Mouse (Mus musculus) limb, embryonic 12.5 days (tissue): ENCODE measurements around the gene Mlycd. TPM values are rescaled to one million over a fixed set of nuclear protein-coding genes. Genes with fewer than 3 reads are reported as not detected.
A peak's percentile ranks its signal among the peaks of the same experiment; 100 is the strongest.

Experiments used
- ATAC-seq: fragments of 200-750 bp; cut with Nextera tagmentation; 2 replicates; pipeline ENCODE4 v1.8.0; 2017; ENCODE audit warnings: low read depth, moderate TSS enrichment; ENCODE audit not compliant: insufficient number of reproducible peaks, insufficient read depth, low FRiP score, low TSS enrichment
- H3K27ac ChIP-seq: fragments of 300-500 bp; sonication (generic); 2 replicates; pipeline ENCODE4 v1.5.1; 2016; ENCODE audit warnings: mild to moderate bottlenecking, moderate library complexity
- H3K27me3 ChIP-seq: fragments of 300-500 bp; sonication (generic); 2 replicates; pipeline ENCODE4 v1.6.1; 2016; ENCODE audit warnings: mild to moderate bottlenecking, moderate library complexity
- H3K36me3 ChIP-seq: fragments of 300-500 bp; sonication (generic); 2 replicates; pipeline ENCODE4 v1.6.1; 2016; ENCODE audit warnings: mild to moderate bottlenecking, moderate library complexity
- H3K4me1 ChIP-seq: fragments of 300-500 bp; sonication (generic); replicated peaks from 2 replicates; pipeline ENCODE4 v1.6.1; 2016
- H3K4me2 ChIP-seq: fragments of 300-500 bp; sonication (generic); 2 replicates; pipeline ENCODE4 v1.6.1; 2016; ENCODE audit warnings: mild to moderate bottlenecking, moderate library complexity
- H3K4me3 ChIP-seq: fragments of 300-500 bp; sonication (generic); replicated peaks from 2 replicates; pipeline ENCODE4 v1.5.1; 2016; ENCODE audit warnings: mild to moderate bottlenecking
- H3K9ac ChIP-seq: fragments of 300-500 bp; sonication (generic); replicated peaks from 2 replicates; pipeline ENCODE4 v1.6.1; 2016; ENCODE audit warnings: mild to moderate bottlenecking, moderate library complexity
- H3K9me3 ChIP-seq: fragments of 300-500 bp; sonication (generic); 2 replicates; pipeline ENCODE4 v1.6.1; 2016; ENCODE audit warnings: mild to moderate bottlenecking, moderate library complexity
- WGBS: fragments of 180-500 bp; shearing (Covaris S2); methylation state at CpG from one replicate; pipeline ENCODE4 v1.1.7; 2016; 5-methylcytosine and 5-hydroxymethylcytosine counted together
- polyA plus RNA-seq: library from polyadenylated mRNA; unstranded; fragments of >200 nt; fragmentation: Nextera tagmentation; extraction: Ambion mirVana; gene quantifications from 2 replicates; pipeline ENCODE4 v1.2.1, GENCODE M21; 2016

Mlycd gene
- polyA plus RNA-seq, 1 experiment from 2014 or later, result 10.5 TPM

DNA sequence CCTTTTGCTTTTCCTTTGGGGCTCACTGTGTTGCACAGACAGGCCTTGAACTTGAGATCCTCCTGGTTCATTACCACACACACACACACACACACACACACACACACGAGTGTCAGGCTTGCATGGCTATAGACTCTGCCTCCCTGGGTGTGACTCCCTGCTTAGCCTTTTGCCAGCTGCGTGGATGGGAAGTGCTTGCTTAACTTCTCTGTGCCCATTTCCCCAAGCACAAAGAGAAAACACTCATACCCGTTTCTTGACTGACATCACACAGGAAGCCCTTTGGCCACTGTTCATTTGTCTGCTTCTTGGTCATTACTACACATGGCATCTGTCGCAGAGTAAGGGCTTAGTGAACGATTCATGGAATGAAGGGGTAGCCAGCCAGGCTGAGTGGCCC is 47.3 kb downstream of the Mlycd start:
- no peak overlapping the region for H3K4me3 ChIP-seq
- no peaks in the 10 kb centered on the region for H3K9me3 ChIP-seq
- 69% methylated on average over 5 of the region's 5 CpGs for WGBS
- H3K27ac ChIP-seq, result no peak overlapping the region
- peaks cover 20% of the 10 kb centered on the region for H3K4me1 ChIP-seq
- H3K27me3 ChIP-seq, result peaks cover 23% of the 10 kb centered on the region
- no peak overlapping the region for H3K9ac ChIP-seq
- no peaks in the 10 kb centered on the region for H3K36me3 ChIP-seq
- no peak for ATAC-seq
- H3K4me2 ChIP-seq, result no peak overlapping the region

DNA sequence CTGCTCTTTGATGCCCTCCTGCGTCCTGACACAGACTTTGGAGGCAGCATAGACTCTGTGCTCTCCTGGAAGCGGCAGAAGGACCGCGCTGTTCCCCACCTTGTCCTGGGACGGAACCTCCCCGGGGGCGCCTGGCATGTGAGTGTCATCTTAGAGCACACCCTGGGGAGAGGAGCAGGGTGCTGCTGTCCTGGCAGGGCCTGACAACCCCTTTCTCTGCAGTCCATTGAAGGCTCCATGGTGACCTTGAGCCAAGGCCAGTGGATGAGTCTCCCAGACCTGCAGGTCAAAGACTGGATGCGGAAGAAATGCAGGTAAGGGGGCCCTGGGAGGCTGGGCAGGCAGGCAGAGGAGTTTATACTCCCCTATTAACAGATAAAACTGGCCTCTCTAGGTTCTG is 48.3 kb downstream of the Mlycd start:
- Histone ChIP-seq H3K27me3 (peaks cover 33% of the 10 kb centered on the region), H3K4me2 (no peak overlapping the region), H3K4me1 (peaks cover 17% of the 10 kb centered on the region), H3K4me3 (no peak overlapping the region), H3K9me3 (no peaks in the 10 kb centered on the region), H3K27ac (no peak overlapping the region), H3K9ac (no peak overlapping the region), H3K36me3 (no peaks in the 10 kb centered on the region)
- ATAC-seq, result no peak
- WGBS, result 97% methylated on average over 8 of the region's 8 CpGs

DNA sequence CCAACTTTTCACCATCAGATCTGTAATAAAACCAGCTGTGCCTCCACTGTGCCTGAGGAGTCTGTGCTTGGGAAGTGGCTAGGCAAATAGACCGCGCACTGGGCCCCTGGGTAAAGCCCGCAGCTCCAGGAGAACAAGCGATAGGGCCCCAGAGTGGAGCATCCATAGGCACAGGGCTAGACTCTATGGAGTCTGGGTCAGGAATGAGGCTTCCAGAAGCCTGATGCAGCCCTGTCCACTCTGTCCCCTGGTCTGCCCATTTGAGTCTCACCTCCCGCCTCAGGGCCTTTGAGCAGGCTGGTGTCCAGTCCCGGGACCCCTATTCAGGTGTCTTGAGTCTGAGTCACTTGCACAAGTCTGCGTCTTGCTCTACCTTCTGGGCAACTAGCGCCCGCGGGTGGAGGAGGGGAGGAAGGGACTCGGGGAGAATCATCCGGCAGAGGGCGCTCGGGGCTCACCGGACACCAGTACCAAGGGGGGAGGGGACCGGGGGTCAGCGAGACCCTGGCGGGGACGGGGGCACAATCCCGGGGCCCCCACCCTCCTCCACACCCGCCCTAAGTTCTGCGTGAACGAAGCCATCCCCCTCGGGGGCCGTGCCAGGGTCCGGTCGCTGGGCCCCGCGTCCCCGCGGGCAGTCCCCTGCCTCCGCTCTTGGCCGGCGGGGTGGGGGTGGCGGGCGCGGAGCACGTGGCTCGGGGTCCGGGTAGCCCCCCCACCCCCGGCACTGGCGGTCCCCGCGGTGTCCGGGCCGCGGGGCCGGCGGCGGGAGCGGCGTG is 51.7 kb downstream of the Mlycd start, which contains the start of gene Necab2:
Gene Necab2, plus strand, starts transcription at position 509 of the 779 bp plus-strand sequence.
- Histone ChIP-seq H3K4me2 (peak within 1 kb of the TSS; percentile 92), H3K4me3 (peak within 1 kb of the TSS; percentile 71), H3K27ac (no peak within 1 kb of the TSS), H3K4me1 (peaks cover 4% of the 10 kb centered on the region; the same call in 1 of the 2 replicates), H3K27me3 (peaks cover 55% of the 10 kb centered on the region), H3K9me3 (no peaks in the 10 kb centered on the region), H3K9ac (peak within 1 kb of the TSS; percentile 70), H3K36me3 (no peaks in the 10 kb centered on the region)
- WGBS, result 2% methylated on average over 35 of the region's 52 CpGs
- peak; percentile 43; the same call in 1 of the 2 replicates for ATAC-seq

DNA sequence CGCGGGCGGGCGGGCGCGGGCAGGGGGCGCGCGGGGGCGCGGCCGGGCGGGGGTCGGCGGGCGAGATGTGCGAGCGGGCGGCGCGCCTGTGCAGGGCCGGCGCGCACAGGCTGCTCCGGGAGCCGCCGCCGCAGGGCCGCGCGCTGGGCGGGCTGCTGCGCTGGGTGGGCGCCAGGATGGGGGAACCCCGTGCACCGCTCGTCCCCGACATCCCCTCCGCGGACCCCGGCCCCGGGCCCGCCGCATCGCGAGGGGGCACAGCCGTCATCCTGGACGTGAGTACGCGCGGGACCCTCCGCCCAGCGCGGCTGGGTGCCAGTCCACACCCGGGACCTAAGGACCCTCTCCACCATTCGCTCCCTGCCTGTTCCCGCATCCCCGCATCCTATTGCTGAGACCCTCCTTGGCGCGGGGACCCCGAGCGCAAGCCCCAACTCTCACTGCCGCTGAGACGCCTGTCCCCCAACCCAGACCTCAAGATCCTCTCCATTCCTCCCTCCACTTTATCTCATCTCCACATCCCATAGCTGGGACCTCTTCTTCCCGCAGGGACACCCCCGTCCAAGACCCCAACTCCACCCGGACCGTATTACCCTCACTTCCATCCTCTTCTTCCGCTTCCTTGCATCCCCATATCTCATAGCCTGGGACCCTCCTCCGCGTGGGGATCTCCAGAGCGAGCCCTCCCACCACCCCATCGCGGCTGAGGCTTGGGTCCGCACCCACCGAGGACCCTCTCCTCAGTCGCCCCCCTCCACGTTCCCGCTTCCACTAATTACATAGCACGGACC is 52.5 kb downstream of the Mlycd start:
- peaks cover 4% of the 10 kb centered on the region; the same call in 1 of the 2 replicates for H3K4me1 ChIP-seq
- no peaks in the 10 kb centered on the region for H3K9me3 ChIP-seq
- WGBS, result 2% methylated on average over 64 of the region's 80 CpGs
- peak overlapping the region; percentile 70 for H3K9ac ChIP-seq
- no peak; the same call in 1 of the 2 replicates for ATAC-seq
- H3K4me2 ChIP-seq, result peak overlapping the region; percentile 92
- peak overlapping the region; percentile 71 for H3K4me3 ChIP-seq
- no peaks in the 10 kb centered on the region for H3K36me3 ChIP-seq
- no peak overlapping the region for H3K27ac ChIP-seq
- peaks cover 52% of the 10 kb centered on the region for H3K27me3 ChIP-seq

DNA sequence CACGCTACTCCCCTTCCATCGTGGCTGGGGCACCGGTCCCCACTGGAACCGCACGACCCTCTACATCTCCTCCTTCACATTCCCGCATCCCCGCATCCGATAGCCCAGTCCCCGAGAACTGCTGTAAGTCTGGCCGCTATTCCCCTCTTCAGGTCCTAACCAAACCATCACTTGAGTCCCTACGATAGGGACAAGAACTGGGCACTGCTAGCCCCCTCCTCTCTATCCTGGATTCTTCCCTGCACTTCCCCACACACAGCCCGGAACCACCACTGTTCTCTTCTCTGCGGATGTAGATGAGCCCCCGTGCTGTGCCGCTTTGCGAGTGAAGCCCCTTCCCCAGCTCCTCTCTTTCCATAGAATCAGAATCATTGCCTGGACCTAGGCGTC is 53.1 kb downstream of the Mlycd start:
- under 1% methylated on average over 17 of the region's 17 CpGs for WGBS
- peak overlapping the region; percentile 70 for H3K9ac ChIP-seq
- H3K4me2 ChIP-seq, result peak overlapping the region; percentile 92
- peak overlapping the region; percentile 71 for H3K4me3 ChIP-seq
- H3K27ac ChIP-seq, result no peak overlapping the region
- H3K36me3 ChIP-seq, result no peaks in the 10 kb centered on the region
- ATAC-seq, result no peak
- H3K9me3 ChIP-seq, result no peaks in the 10 kb centered on the region
- H3K4me1 ChIP-seq, result peaks cover 4% of the 10 kb centered on the region; the same call in 1 of the 2 replicates
- peaks cover 46% of the 10 kb centered on the region for H3K27me3 ChIP-seq

DNA sequence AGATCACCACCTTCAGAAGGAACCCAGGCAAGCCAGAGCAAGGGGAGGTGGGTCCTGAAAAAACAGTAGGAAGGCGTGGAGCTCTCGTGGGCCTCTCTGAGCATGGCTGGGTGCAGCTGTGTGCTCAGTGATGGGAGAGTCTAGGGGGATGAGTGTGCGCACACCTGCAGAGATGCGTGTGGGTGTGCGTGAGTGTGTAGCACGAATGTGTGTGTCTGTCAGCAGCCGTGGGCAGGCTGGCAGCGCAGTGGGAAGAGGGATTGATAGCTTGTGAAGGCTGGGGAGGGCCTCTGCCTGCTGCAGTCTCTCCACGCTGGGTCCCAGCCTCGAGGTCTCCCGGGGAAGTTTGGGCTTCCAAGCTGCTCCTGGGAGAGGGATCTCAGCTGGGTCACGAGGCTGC is 54.9 kb downstream of the Mlycd start:
- WGBS, result 79% methylated on average over 12 of the region's 12 CpGs
- H3K9me3 ChIP-seq, result no peaks in the 10 kb centered on the region
- no peak for ATAC-seq
- H3K27ac ChIP-seq, result no peak overlapping the region
- H3K4me1 ChIP-seq, result peaks cover 4% of the 10 kb centered on the region; the same call in 1 of the 2 replicates
- H3K27me3 ChIP-seq, result peaks cover 43% of the 10 kb centered on the region
- no peak overlapping the region for H3K4me3 ChIP-seq
- H3K36me3 ChIP-seq, result no peaks in the 10 kb centered on the region
- H3K9ac ChIP-seq, result no peak overlapping the region
- H3K4me2 ChIP-seq, result no peak overlapping the region

DNA sequence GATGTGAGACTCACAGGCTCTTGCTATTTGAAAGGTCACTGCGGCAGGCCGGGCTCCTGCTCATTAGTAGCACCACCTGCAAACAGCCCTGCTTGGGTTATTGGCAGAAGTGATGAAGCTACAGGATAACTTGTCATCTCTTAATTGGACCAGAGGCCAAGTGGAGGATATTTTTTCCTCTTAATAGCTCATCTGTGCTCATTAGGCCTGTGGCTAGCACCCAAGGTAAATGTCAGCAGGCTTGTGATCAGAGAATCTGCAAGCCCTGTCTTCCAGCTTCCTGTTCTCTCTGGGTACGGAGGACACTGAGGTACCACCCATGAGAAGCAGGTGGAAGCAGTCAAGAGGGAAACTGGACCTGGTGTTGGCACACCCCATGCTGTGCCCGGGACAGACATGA is 56.5 kb downstream of the Mlycd start:
- peaks cover 32% of the 10 kb centered on the region for H3K27me3 ChIP-seq
- H3K4me2 ChIP-seq, result no peak overlapping the region
- ATAC-seq, result no peak
- no peaks in the 10 kb centered on the region for H3K9me3 ChIP-seq
- no peak overlapping the region for H3K27ac ChIP-seq
- 88% methylated on average over 4 of the region's 4 CpGs for WGBS
- peaks cover 3% of the 10 kb centered on the region; the same call in 1 of the 2 replicates for H3K4me1 ChIP-seq
- no peak overlapping the region for H3K9ac ChIP-seq
- no peak overlapping the region for H3K4me3 ChIP-seq
- H3K36me3 ChIP-seq, result no peaks in the 10 kb centered on the region

DNA sequence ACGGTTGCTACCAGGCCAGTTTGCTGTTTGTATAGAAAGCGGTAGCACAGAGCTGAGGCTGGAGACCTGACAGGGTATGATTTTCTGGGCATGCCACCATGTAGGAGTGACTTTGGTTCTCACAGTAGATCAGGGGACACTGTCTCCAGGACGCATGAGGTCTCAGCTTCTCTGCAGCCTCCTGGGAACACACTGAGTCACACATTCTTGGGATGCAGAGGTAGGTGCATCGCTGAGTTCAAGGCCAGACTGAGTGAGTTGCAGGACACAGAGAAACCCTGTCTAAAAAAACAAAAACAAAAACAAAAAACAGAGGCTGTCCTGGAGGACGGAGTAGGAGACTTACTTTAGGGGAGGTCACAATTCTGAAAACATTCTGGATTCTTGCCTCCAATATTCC is 58.2 kb downstream of the Mlycd start:
- Histone ChIP-seq H3K36me3 (no peaks in the 10 kb centered on the region), H3K27me3 (peaks cover 22% of the 10 kb centered on the region), H3K4me3 (no peak overlapping the region), H3K9me3 (no peaks in the 10 kb centered on the region), H3K9ac (no peak overlapping the region), H3K27ac (no peak overlapping the region), H3K4me2 (no peak overlapping the region), H3K4me1 (no peaks in the 10 kb centered on the region)
- no peak for ATAC-seq
- 88% methylated on average over 5 of the region's 5 CpGs for WGBS

DNA sequence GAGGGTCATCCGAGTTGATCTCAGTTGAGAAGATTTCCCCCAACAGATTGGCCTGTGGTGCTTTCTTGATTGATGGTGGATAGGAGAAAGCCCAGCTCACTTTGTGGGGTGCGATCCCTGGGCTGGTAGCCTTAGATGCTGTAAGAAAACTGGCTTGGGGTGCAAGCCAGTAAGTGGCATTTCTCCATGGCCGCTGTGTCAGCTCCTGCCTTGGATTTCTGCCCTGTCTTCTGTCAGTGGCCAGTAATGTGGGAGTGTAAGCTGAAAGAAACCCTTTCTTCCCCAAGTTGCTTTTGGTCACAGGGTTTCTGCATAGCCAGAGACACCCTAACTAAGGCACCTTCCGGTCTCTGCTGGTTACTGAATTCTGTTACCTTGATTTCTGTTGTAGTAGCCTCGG is 61.4 kb downstream of the Mlycd start:
- Histone ChIP-seq H3K4me2 (no peak overlapping the region), H3K4me3 (no peak overlapping the region), H3K4me1 (0 out of 2 replicates have a peak, but pooled peaks cover 4% of the 10 kb centered on the region), H3K9me3 (no peaks in the 10 kb centered on the region), H3K9ac (no peak overlapping the region), H3K36me3 (no peaks in the 10 kb centered on the region), H3K27me3 (no peaks in the 10 kb centered on the region), H3K27ac (no peak overlapping the region)
- no peak for ATAC-seq
- WGBS, result 83% methylated on average over 5 of the region's 5 CpGs

DNA sequence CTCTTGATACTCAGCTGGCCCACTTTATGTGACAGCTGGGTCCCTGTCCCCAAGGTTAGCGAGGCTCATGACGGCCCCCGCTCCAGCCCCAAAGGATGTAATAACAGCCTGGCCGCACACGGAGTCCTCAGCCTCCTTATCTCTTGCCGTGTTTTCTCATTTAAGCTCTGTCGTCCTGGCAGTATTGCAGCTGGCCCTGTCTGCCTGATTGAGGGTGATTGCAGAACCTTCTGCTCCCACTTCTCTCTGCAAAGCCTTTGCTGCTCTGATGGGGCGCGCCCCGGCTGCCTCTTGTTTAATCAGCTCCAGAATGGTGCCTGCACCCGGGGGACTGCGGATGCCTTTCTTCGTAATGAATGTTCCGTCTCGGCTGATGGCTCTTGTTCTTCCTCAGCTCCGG is 65.0 kb downstream of the Mlycd start:
- no peak overlapping the region for H3K4me2 ChIP-seq
- H3K9me3 ChIP-seq, result no peaks in the 10 kb centered on the region
- no peak overlapping the region for H3K4me3 ChIP-seq
- H3K36me3 ChIP-seq, result no peaks in the 10 kb centered on the region
- 52% methylated on average over 16 of the region's 16 CpGs for WGBS
- H3K4me1 ChIP-seq, result peaks cover 4% of the 10 kb centered on the region; the same call in 1 of the 2 replicates
- no peak overlapping the region for H3K27ac ChIP-seq
- H3K9ac ChIP-seq, result no peak overlapping the region
- no peak for ATAC-seq
- H3K27me3 ChIP-seq, result peaks cover 16% of the 10 kb centered on the region
